Mouse (Mus musculus): Measurements from ENCODE around the gene Prkca.

DNA sequence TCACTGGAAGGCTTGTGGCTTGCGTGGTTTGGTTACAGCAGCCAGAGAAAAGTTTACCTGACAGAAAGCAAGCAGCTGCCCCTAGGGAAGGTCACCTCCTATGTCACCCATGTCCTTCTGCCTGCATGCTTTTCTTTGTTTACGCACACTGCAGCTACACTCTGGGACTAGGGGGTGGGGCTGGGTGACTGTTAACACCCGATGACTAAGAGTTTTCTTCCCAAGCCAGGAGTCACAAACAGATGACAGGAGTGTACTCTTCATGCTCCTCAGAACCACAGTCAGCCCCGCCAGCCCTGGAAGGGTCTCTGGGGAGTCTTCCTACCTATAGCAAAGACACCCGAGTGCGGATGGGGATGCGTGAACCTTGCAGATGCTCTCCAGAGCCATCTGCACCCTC is 351.7 kb downstream of the Prkca start:
- TF ChIP-seq CTCF (IDR thresholded peaks at IDR 0.05; ENCODE audit: insufficient read depth, low read depth, low read length), result no peak
- no peak for TF ChIP-seq POLR2A (IDR thresholded peaks at IDR 0.05; ENCODE audit: insufficient read depth, low read depth, low read length)

All from olfactory bulb, adult 2 months (tissue).